Mouse (Mus musculus) midbrain, embryonic 14.5 days (tissue): ENCODE results near the gene Scimp. TPM values are rescaled to one million over a fixed set of nuclear protein-coding genes. Genes with fewer than 3 reads are reported as not detected.

Experiments
- ATAC-seq: fragments of 200-750 bp; cut with Nextera tagmentation; 2 replicates; pipeline ENCODE4 v1.8.0; 2017; ENCODE audit warnings: moderate number of reproducible peaks, moderate library complexity; ENCODE audit not compliant: low FRiP score, low TSS enrichment
- DNase-seq: peaks from one replicate; pipeline ENCODE4 v3.0.0-alpha.2; 2015
- H3K27ac ChIP-seq: fragments of 300-500 bp; sonication (generic); replicated peaks from 2 replicates; pipeline ENCODE4 v1.5.1; 2014; ENCODE audit warnings: mild to moderate bottlenecking, low read depth, low read length, moderate library complexity
- H3K27me3 ChIP-seq: fragments of 300-500 bp; sonication (generic); 2 replicates; pipeline ENCODE4 v1.6.1; 2014; ENCODE audit warnings: low read length, control low read depth, mixed read lengths; ENCODE audit not compliant: control insufficient read depth, insufficient read depth
- H3K36me3 ChIP-seq: fragments of 300-500 bp; sonication (generic); 2 replicates; pipeline ENCODE4 v1.6.1; 2014; ENCODE audit warnings: low read length, control low read depth; ENCODE audit not compliant: control insufficient read depth, insufficient read depth
- H3K4me1 ChIP-seq: fragments of 300-500 bp; sonication (generic); 2 replicates; pipeline ENCODE4 v1.6.1; 2014; ENCODE audit warnings: mild to moderate bottlenecking, antibody characterized with exemption, low read length, control low read depth; ENCODE audit not compliant: control insufficient read depth, insufficient read depth
- H3K4me2 ChIP-seq: fragments of 300-500 bp; sonication (generic); 2 replicates; pipeline ENCODE4 v1.6.1; 2014; ENCODE audit warnings: mild to moderate bottlenecking, low read length, moderate library complexity
- H3K4me3 ChIP-seq: fragments of 300-500 bp; sonication (generic); replicated peaks from 2 replicates; pipeline ENCODE4 v1.5.1; 2014; ENCODE audit warnings: low read depth, low read length
- H3K9ac ChIP-seq: fragments of 300-500 bp; sonication (generic); replicated peaks from 2 replicates; pipeline ENCODE4 v1.6.1; 2014; ENCODE audit warnings: mild to moderate bottlenecking, low read length, moderate library complexity
- H3K9me3 ChIP-seq: fragments of 300-500 bp; sonication (generic); 2 replicates; pipeline ENCODE4 v1.6.1; 2016; ENCODE audit warnings: low read length, control low read depth, mixed read lengths; ENCODE audit not compliant: control insufficient read depth
- WGBS: fragments of 180-500 bp; shearing (Covaris S2); extraction: QIAGEN DNeasy Blood & Tissue Kit; methylation state at CpG from one replicate; pipeline ENCODE4 v1.1.7; 2014; 5-methylcytosine and 5-hydroxymethylcytosine counted together
- polyA plus RNA-seq: library from polyadenylated mRNA; unstranded; fragments of >200 nt; fragmentation: Nextera tagmentation; extraction: Ambion mirVana; gene quantifications from 2 replicates; pipeline ENCODE4 v1.2.1, GENCODE M21; 2014

Gene Scimp
- polyA plus RNA-seq, 1 experiment from 2014 or later: 0.39 TPM

DNA sequence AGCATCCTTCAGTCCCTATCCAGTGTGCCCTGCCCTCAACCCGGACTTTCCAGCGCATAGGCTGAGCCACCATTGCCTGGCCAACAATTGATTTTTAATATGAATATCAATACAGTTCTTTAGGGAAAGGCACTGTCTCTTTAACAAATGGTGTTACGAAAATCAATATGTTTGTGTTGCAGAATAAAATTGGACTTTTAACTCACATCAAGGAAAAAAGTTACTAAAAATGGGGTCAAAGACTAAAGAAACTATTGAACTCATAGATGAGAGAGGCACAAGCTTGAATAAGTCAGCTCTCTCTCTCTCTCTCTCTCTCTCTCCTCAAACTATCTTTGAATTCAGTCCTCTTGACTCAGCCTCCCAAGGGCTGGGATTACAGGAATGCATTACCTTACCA is 24.6 kb upstream of the Scimp start:
- ATAC-seq (no peak), DNase-seq (no peak)
- Histone ChIP-seq H3K27me3 (no peaks in the 10 kb centered on the region), H3K4me2 (no peak overlapping the region), H3K4me1 (no peaks in the 10 kb centered on the region), H3K27ac (no peak overlapping the region), H3K9ac (no peak overlapping the region), H3K9me3 (no peaks in the 10 kb centered on the region), H3K4me3 (no peak overlapping the region), H3K36me3 (no peaks in the 10 kb centered on the region)
- WGBS: 92% methylated on average over 3 of the region's 3 CpGs

DNA sequence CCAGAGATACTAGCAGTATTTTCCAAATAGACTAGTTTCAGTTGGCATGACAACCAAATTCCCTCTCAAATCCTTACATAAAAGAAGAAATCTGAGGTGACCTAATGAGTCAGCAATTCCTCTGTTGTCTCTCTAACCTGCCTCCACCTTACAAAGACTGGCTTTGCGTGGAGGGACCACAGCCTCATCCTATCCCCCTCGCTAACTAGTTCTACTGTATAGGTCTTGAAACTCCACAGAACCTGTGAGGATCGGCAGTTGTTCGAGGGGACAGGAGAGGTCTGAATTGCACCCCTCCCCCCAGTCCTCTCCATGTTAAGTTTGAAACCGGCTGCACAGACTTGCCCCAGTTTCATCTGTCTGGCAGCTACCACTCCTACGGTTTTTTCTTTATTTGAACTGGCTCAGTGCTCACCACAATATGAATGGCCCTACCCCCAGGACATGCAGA is 23.0 kb upstream of the Scimp start:
- H3K9ac ChIP-seq: no peak overlapping the region
- WGBS: 72% methylated on average over 6 of the region's 6 CpGs
- H3K27me3 ChIP-seq: no peaks in the 10 kb centered on the region

DNA sequence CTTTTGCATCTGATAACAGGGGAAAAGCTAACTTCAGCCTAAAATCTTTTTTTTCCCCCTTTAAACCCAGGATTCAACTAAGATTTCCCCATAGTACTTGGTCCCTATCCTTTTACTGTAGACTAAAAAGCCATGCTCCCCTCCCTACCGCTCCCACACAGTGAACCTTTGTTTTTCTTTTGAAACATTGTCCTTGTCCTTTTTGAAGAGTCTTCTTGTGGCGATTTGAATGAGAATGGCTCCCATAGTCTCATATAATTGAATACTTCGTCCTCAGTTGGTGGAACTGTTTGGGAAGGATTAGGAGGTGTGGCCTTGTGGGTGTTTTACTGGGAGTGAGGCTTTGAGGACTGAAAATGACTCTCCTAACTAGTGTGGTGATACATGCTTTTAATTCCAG is 21.4 kb upstream of the Scimp start:
- Histone ChIP-seq H3K4me2 (no peak overlapping the region), H3K4me1 (no peaks in the 10 kb centered on the region), H3K4me3 (no peak overlapping the region), H3K9me3 (no peaks in the 10 kb centered on the region), H3K9ac (no peak overlapping the region), H3K27ac (no peak overlapping the region), H3K27me3 (no peaks in the 10 kb centered on the region), H3K36me3 (no peaks in the 10 kb centered on the region)
- WGBS: 60% methylated on average over 3 of the region's 3 CpGs
- ATAC-seq (no peak), DNase-seq (no peak)

More for the DNA sequence above, 23.0 kb upstream of the Scimp start:
- no peak for DNase-seq
- Histone ChIP-seq H3K4me1 (no peaks in the 10 kb centered on the region), H3K4me3 (no peak overlapping the region), H3K4me2 (no peak overlapping the region), H3K36me3 (no peaks in the 10 kb centered on the region), H3K9me3 (no peaks in the 10 kb centered on the region), H3K27ac (no peak overlapping the region)
- ATAC-seq: no peak

DNA sequence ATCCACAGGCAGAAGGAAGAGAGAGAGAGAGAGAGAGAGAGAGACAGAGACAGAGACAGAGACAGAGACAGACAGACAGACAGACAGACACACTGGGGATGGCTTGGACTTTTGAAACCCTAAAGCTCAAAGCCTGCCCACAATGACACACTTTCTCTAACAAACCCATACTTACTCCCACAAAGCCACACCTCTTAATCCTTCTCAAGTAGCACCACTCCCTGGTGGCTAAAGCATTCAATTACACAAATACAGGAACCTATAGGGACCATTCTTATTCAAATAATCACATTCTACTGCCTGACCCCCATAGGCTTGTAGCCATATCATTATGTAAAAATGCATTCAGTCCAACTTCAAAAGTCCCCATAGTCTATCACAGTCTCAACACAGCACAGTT is 21.0 kb upstream of the Scimp start:
- Histone ChIP-seq H3K4me2 (no peak overlapping the region), H3K36me3 (no peaks in the 10 kb centered on the region), H3K27ac (no peak overlapping the region), H3K9ac (no peak overlapping the region), H3K27me3 (no peaks in the 10 kb centered on the region), H3K4me3 (no peak overlapping the region), H3K9me3 (no peaks in the 10 kb centered on the region), H3K4me1 (no peaks in the 10 kb centered on the region)
- ATAC-seq: no peak
- DNase-seq: no peak

DNA sequence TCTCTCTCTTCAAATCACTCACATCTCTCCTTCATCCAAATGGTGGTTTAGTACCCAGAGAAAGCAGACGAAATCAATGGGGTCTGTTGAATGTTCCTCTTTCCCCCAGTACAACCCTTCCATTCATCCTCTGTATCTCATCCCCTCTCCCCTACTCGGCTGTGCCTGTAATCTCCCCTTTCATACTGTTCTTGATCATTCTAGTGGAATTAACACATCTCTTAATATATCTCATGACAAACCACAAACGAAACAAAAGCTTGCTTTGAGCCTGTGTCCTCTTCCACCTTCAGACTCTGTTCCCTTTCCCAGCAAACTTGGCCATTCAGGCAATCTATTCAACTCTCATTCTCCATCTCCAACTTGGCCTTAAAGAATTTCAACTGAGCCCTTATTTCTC is 18.8 kb upstream of the Scimp start:
- DNase-seq (no peak), ATAC-seq (no peak)
- Histone ChIP-seq H3K4me2 (no peak overlapping the region), H3K27ac (no peak overlapping the region), H3K36me3 (no peaks in the 10 kb centered on the region), H3K4me1 (no peaks in the 10 kb centered on the region), H3K9ac (no peak overlapping the region), H3K4me3 (no peak overlapping the region), H3K27me3 (no peaks in the 10 kb centered on the region), H3K9me3 (no peaks in the 10 kb centered on the region)
- 45% methylated on average over 3 of the region's 3 CpGs for WGBS

DNA sequence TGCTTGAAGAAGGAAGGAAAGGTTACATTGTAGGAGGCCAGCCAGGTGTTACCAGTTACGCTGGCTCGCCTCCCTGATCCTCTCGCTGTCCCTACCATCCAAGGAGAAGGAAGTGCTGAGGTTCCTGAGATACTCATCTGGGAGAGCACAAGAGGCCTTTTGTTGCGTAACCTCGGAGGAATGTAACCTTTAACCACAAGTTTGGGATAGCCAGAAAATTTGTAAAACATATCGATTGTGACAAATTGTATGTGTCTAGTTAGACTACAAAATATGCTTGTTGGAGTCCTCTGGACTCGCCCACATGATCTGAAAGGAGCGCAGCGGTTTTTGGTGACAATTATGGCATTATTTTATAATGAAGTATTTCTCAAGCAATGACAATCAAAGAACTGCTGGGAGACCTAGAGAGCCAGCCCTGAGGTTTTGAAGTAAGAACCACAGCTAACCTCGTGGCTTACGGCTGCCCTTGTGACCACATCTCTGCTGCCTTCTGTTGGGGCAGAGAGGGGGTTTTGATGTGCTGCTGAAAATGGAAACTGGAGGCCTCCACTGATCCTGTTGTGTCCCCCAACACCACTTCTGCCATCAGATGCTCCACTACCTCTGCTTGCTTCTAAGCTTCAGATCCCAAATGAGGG is 16.7 kb upstream of the Scimp start:
- 90% methylated on average over 11 of the region's 11 CpGs for WGBS
- H3K9ac ChIP-seq: no peak overlapping the region
- no peak overlapping the region for H3K27ac ChIP-seq
- H3K36me3 ChIP-seq: no peaks in the 10 kb centered on the region
- no peaks in the 10 kb centered on the region for H3K4me1 ChIP-seq
- H3K4me3 ChIP-seq: no peak overlapping the region
- DNase-seq (no peak), ATAC-seq (no peak)
- no peaks in the 10 kb centered on the region for H3K9me3 ChIP-seq
- H3K27me3 ChIP-seq: no peaks in the 10 kb centered on the region
- H3K4me2 ChIP-seq: no peak overlapping the region

DNA sequence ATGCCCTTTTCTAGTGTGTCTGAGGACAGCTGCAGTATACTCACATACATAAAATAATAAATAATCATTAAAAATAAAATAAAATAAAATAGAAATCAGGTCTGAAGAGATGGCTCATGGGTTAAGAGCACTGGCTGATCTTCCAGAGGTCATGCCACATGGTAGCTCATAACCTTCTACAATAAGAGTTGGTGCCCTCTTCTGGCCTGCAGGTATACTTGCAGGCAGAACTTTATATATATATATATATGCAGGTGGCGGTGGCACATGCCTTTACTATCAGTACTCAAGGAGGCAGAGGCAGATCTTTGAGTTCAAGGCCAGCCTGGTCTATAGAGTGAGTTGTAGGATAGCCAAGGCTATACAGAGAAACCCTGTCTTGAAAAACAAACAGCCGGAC is 13.8 kb upstream of the Scimp start:
- Histone ChIP-seq H3K27me3 (no peaks in the 10 kb centered on the region), H3K4me1 (no peaks in the 10 kb centered on the region), H3K36me3 (no peaks in the 10 kb centered on the region), H3K4me3 (no peak overlapping the region), H3K9ac (no peak overlapping the region), H3K9me3 (no peaks in the 10 kb centered on the region), H3K27ac (no peak overlapping the region), H3K4me2 (no peak overlapping the region)
- ATAC-seq (no peak), DNase-seq (no peak)
- WGBS: 79% methylated on average over 2 of the region's 2 CpGs

DNA sequence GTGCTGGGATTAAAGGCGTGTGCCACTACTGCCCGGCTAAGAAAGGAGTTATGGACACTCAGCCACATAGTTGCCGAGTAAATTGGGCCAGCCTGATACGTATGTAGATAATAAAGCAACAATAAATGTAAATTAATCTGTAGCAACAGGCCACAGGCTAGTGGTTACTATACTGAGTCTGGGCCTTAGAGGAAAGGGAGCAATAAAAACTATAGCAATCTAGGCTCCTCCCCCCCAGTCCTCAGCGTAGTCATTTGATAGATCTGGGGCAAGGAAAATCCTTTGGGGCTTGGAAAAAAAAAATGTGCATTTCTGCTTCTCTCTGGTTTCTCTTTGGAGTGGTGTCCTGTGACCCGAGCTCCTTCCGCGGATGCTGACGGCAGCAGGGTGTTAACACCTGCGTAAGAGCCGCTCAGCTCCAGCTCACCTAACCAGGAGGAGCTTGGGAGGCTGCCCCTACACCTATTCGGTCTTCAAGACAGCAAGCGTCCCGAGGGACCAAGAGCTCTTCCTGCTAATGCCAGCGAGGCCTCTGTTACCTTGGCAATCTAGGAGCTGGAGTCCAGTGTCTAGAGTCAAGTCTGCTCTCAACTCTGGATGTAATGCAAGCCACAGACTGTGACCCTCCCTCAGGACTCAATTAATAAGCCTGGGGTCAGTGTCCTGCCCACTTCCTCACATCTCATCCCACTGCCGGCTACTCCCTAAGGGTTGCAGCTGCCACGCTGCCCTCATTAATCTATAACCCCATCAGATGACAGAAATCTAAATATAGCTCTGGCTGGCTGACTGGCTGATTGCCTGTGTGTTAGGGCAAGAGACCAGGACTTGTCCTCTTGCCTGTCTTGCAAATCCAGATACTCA is 9.6 kb upstream of the Scimp start:
- no peak overlapping the region for H3K4me2 ChIP-seq
- H3K27ac ChIP-seq: no peak overlapping the region
- H3K4me1 ChIP-seq: no peaks in the 10 kb centered on the region
- H3K27me3 ChIP-seq: no peaks in the 10 kb centered on the region
- H3K4me3 ChIP-seq: no peak overlapping the region
- no peaks in the 10 kb centered on the region for H3K9me3 ChIP-seq
- WGBS: 62% methylated on average over 17 of the region's 17 CpGs
- H3K9ac ChIP-seq: no peak overlapping the region
- no peaks in the 10 kb centered on the region for H3K36me3 ChIP-seq
- peak; percentile 36 for DNase-seq
- no peak for ATAC-seq

DNA sequence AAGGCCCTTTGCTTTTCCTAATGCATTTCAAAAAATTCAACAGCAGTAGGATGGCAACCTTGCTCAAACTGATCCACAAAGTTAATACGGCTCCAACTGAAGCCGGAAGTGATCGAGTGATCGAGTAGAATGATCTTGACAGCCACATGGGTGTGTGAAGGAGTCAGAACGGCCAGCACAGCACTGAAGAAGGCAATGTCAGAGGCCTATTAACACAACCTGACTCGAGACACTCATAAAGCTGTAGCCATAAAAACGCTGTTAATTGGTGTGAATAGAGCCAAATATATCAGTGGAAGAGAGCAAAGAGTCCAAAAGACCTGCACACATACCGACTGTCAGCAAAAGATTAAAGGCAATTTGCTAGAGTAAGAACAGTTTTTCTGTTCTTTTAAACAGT is 7.7 kb upstream of the Scimp start:
- no peaks in the 10 kb centered on the region for H3K36me3 ChIP-seq
- H3K9me3 ChIP-seq: no peaks in the 10 kb centered on the region
- DNase-seq (no peak), ATAC-seq (no peak)
- no peak overlapping the region for H3K27ac ChIP-seq
- H3K9ac ChIP-seq: no peak overlapping the region
- WGBS: 85% methylated on average over 8 of the region's 8 CpGs
- no peak overlapping the region for H3K4me2 ChIP-seq
- no peaks in the 10 kb centered on the region for H3K27me3 ChIP-seq
- no peaks in the 10 kb centered on the region for H3K4me1 ChIP-seq
- H3K4me3 ChIP-seq: no peak overlapping the region
